Mouse (Mus musculus) 3134 (cell line): ENCODE data around the gene Grm4.

Experiments used
- DNase-seq: peaks from one replicate; pipeline ENCODE4 v3.0.0-alpha.2; 2011; ENCODE audit warnings: low spot score; ENCODE audit not compliant: insufficient read length; ENCODE audit errors: extremely low read depth

Gene Grm4

GRCm38 (mm10) chr17:27451787-27452186 is 69.4 kb downstream of the Grm4 start:
- DNase-seq, result no peak

- DNase-seq, result no peak
Measured at GRCm38 (mm10) chr17:27451216-27451615, 70.0 kb downstream of the Grm4 start.

- DNase-seq, result no peak
Measured at GRCm38 (mm10) chr17:27449757-27450330, 71.4 kb downstream of the Grm4 start.

GRCm38 (mm10) chr17:27448749-27449148 is 72.5 kb downstream of the Grm4 start:
- DNase-seq, result no peak

- DNase-seq, result no peak
Measured at GRCm38 (mm10) chr17:27445364-27446075, 75.7 kb downstream of the Grm4 start.

GRCm38 (mm10) chr17:27442538-27443113 is 78.6 kb downstream of the Grm4 start:
- DNase-seq, result no peak

- DNase-seq, result no peak
Measured at GRCm38 (mm10) chr17:27441778-27442177, 79.4 kb downstream of the Grm4 start.

GRCm38 (mm10) chr17:27435799-27436198 is 85.4 kb downstream of the Grm4 start:
- no peak for DNase-seq

- DNase-seq, result no peak
Measured at GRCm38 (mm10) chr17:27435225-27435624, 86.0 kb downstream of the Grm4 start.

GRCm38 (mm10) chr17:27434066-27434465 is 87.1 kb downstream of the Grm4 start:
- DNase-seq, result no peak

- DNase-seq, result no peak
Measured at GRCm38 (mm10) chr17:27433179-27433680, 88.0 kb downstream of the Grm4 start.

- no peak for DNase-seq
Measured at GRCm38 (mm10) chr17:27432145-27432650, 89.0 kb downstream of the Grm4 start.

- no peak for DNase-seq
Measured at GRCm38 (mm10) chr17:27431049-27431839, 90.0 kb downstream of the Grm4 start.

- DNase-seq, result no peak
Measured at GRCm38 (mm10) chr17:27429757-27430156, 91.4 kb downstream of the Grm4 start.

- DNase-seq, result no peak
Measured at GRCm38 (mm10) chr17:27425016-27425415, 96.2 kb downstream of the Grm4 start.

GRCm38 (mm10) chr17:27424356-27424755 is 96.8 kb downstream of the Grm4 start:
- DNase-seq, result no peak

GRCm38 (mm10) chr17:27422726-27423381 is 98.3 kb downstream of the Grm4 start:
- DNase-seq, result no peak

- no peak for DNase-seq
Measured at GRCm38 (mm10) chr17:27422371-27422725, 98.9 kb downstream of the Grm4 start.

GRCm38 (mm10) chr17:27421837-27422236 is 99.4 kb downstream of the Grm4 start:
- no peak for DNase-seq

GRCm38 (mm10) chr17:27409006-27409405 is 112.2 kb downstream of the Grm4 start:
- no peak for DNase-seq
